Mouse (Mus musculus): ENCODE measurements around the gene Pif1. TPM values are rescaled to one million over a fixed set of nuclear protein-coding genes. Genes with fewer than 3 reads are reported as not detected.

Gene Pif1
- polyA plus RNA-seq, 1 experiment = 0.11 TPM

- Histone ChIP-seq H3K27me3 (replicated peaks; ENCODE audit: control insufficient read depth, insufficient read depth, low read length) (no peaks in the 10 kb centered on the region), H3K4me1 (ENCODE audit: control insufficient read depth, insufficient read depth, low read length) (peaks cover 6% of the 10 kb centered on the region; the same call in 1 of the 2 replicates), H3K36me3 (ENCODE audit: control insufficient read depth, insufficient read depth, low read length) (no peaks in the 10 kb centered on the region), H3K4me3 (ENCODE audit: insufficient read depth, low read depth, low read length) (peak overlapping the region; percentile 67), H3K27ac (ENCODE audit: insufficient read depth, low read depth, low read length) (peak overlapping the region; percentile 68)
- peak; percentile 97 for TF ChIP-seq CTCF (conservative IDR thresholded peaks at IDR 0.05; ENCODE audit: insufficient read depth, insufficient read length, low read depth, low read length)
- no peak for TF ChIP-seq POLR2A (IDR thresholded peaks at IDR 0.05; ENCODE audit: low read depth, low read length)
- DNase-seq = peak; percentile 92
- WGBS = 5% methylated on average over 23 of the region's 29 CpGs
Observed at GRCm38 (mm10) chr9:65580401-65581256, 6.3 kb upstream of the Pif1 start.

- 15% methylated on average over 8 of the region's 8 CpGs for WGBS
- peak; percentile 86 for DNase-seq
- H3K36me3 ChIP-seq (ENCODE audit: control insufficient read depth, insufficient read depth, low read length) = no peaks in the 10 kb centered on the region
- H3K4me1 ChIP-seq (ENCODE audit: control insufficient read depth, insufficient read depth, low read length) = peaks cover 13% of the 10 kb centered on the region; the same call in 1 of the 2 replicates
- H3K27me3 ChIP-seq (replicated peaks; ENCODE audit: control insufficient read depth, insufficient read depth, low read length) = no peaks in the 10 kb centered on the region
- TF ChIP-seq CTCF (conservative IDR thresholded peaks at IDR 0.05; ENCODE audit: insufficient read depth, insufficient read length, low read depth, low read length) (no peak), POLR2A (IDR thresholded peaks at IDR 0.05; ENCODE audit: low read depth, low read length) (no peak)
- no peak overlapping the region for H3K27ac ChIP-seq (ENCODE audit: insufficient read depth, low read depth, low read length)
- H3K4me3 ChIP-seq (ENCODE audit: insufficient read depth, low read depth, low read length) = no peak overlapping the region
Observed at GRCm38 (mm10) chr9:65583045-65583444, 3.9 kb upstream of the Pif1 start.

- Histone ChIP-seq H3K36me3 (ENCODE audit: control insufficient read depth, insufficient read depth, low read length) (no peaks in the 10 kb centered on the region), H3K27ac (ENCODE audit: insufficient read depth, low read depth, low read length) (no peak overlapping the region), H3K4me1 (ENCODE audit: control insufficient read depth, insufficient read depth, low read length) (peaks cover 10% of the 10 kb centered on the region; the same call in 1 of the 2 replicates), H3K27me3 (replicated peaks; ENCODE audit: control insufficient read depth, insufficient read depth, low read length) (no peaks in the 10 kb centered on the region), H3K4me3 (ENCODE audit: insufficient read depth, low read depth, low read length) (peak overlapping the region; percentile 44; the same call in 1 of the 2 replicates)
- WGBS = 2% methylated on average over 6 of the region's 6 CpGs
- no peak for DNase-seq
- TF ChIP-seq CTCF (conservative IDR thresholded peaks at IDR 0.05; ENCODE audit: insufficient read depth, insufficient read length, low read depth, low read length) = no peak
- no peak for TF ChIP-seq POLR2A (IDR thresholded peaks at IDR 0.05; ENCODE audit: low read depth, low read length)
Observed at GRCm38 (mm10) chr9:65587270-65587572, 261 bp downstream of the Pif1 start.

GRCm38 (mm10) chr9:65587573-65588358, 806 bp downstream of the Pif1 start:
- Histone ChIP-seq H3K4me3 (ENCODE audit: insufficient read depth, low read depth, low read length) (peak overlapping the region; percentile 44; the same call in 1 of the 2 replicates), H3K27me3 (replicated peaks; ENCODE audit: control insufficient read depth, insufficient read depth, low read length) (no peaks in the 10 kb centered on the region), H3K4me1 (ENCODE audit: control insufficient read depth, insufficient read depth, low read length) (peaks cover 10% of the 10 kb centered on the region; the same call in 1 of the 2 replicates), H3K36me3 (ENCODE audit: control insufficient read depth, insufficient read depth, low read length) (no peaks in the 10 kb centered on the region), H3K27ac (ENCODE audit: insufficient read depth, low read depth, low read length) (no peak overlapping the region)
- no peak for DNase-seq
- under 1% methylated on average over 64 of the region's 64 CpGs for WGBS
- TF ChIP-seq POLR2A (IDR thresholded peaks at IDR 0.05; ENCODE audit: low read depth, low read length) = no peak
- no peak for TF ChIP-seq CTCF (conservative IDR thresholded peaks at IDR 0.05; ENCODE audit: insufficient read depth, insufficient read length, low read depth, low read length)

GRCm38 (mm10) chr9:65589091-65589490, 2.1 kb downstream of the Pif1 start:
- 84% methylated on average over 3 of the region's 3 CpGs for WGBS
- Histone ChIP-seq H3K27ac (ENCODE audit: insufficient read depth, low read depth, low read length) (no peak overlapping the region), H3K4me1 (ENCODE audit: control insufficient read depth, insufficient read depth, low read length) (peaks cover 10% of the 10 kb centered on the region; the same call in 1 of the 2 replicates), H3K36me3 (ENCODE audit: control insufficient read depth, insufficient read depth, low read length) (no peaks in the 10 kb centered on the region), H3K4me3 (ENCODE audit: insufficient read depth, low read depth, low read length) (no peak overlapping the region), H3K27me3 (replicated peaks; ENCODE audit: control insufficient read depth, insufficient read depth, low read length) (no peaks in the 10 kb centered on the region)
- no peak for TF ChIP-seq CTCF (conservative IDR thresholded peaks at IDR 0.05; ENCODE audit: insufficient read depth, insufficient read length, low read depth, low read length)
- no peak for DNase-seq

GRCm38 (mm10) chr9:65592721-65593120, 5.8 kb downstream of the Pif1 start:
- H3K36me3 ChIP-seq (ENCODE audit: control insufficient read depth, insufficient read depth, low read length) = no peaks in the 10 kb centered on the region
- TF ChIP-seq POLR2A (IDR thresholded peaks at IDR 0.05; ENCODE audit: low read depth, low read length) (no peak), CTCF (conservative IDR thresholded peaks at IDR 0.05; ENCODE audit: insufficient read depth, insufficient read length, low read depth, low read length) (no peak)

GRCm38 (mm10) chr9:65593596-65593995, 6.6 kb downstream of the Pif1 start:
- H3K4me3 ChIP-seq (ENCODE audit: insufficient read depth, low read depth, low read length) = no peak overlapping the region
- no peaks in the 10 kb centered on the region; the same call in 1 of the 2 replicates for H3K27me3 ChIP-seq (replicated peaks; ENCODE audit: control insufficient read depth, insufficient read depth, low read length)
- H3K36me3 ChIP-seq (ENCODE audit: control insufficient read depth, insufficient read depth, low read length) = no peaks in the 10 kb centered on the region
- WGBS = 80% methylated on average over 9 of the region's 9 CpGs
- no peak overlapping the region for H3K27ac ChIP-seq (ENCODE audit: insufficient read depth, low read depth, low read length)
- TF ChIP-seq POLR2A (IDR thresholded peaks at IDR 0.05; ENCODE audit: low read depth, low read length) (no peak), CTCF (conservative IDR thresholded peaks at IDR 0.05; ENCODE audit: insufficient read depth, insufficient read length, low read depth, low read length) (no peak)
- no peaks in the 10 kb centered on the region for H3K4me1 ChIP-seq (ENCODE audit: control insufficient read depth, insufficient read depth, low read length)
- no peak for DNase-seq

More at GRCm38 (mm10) chr9:65592721-65593120, 5.8 kb downstream of the Pif1 start:
- no peak overlapping the region for H3K27ac ChIP-seq (ENCODE audit: insufficient read depth, low read depth, low read length)
- peaks cover 3% of the 10 kb centered on the region; the same call in 1 of the 2 replicates for H3K4me1 ChIP-seq (ENCODE audit: control insufficient read depth, insufficient read depth, low read length)
- WGBS = 88% methylated on average over 3 of the region's 3 CpGs
- no peaks in the 10 kb centered on the region for H3K27me3 ChIP-seq (replicated peaks; ENCODE audit: control insufficient read depth, insufficient read depth, low read length)
- DNase-seq = no peak
- no peak overlapping the region for H3K4me3 ChIP-seq (ENCODE audit: insufficient read depth, low read depth, low read length)
